Mouse (Mus musculus): ENCODE measurements around the gene Olfr56. TPM values are rescaled to one million over a fixed set of nuclear protein-coding genes. Genes with fewer than 3 reads are reported as not detected.
"Not testable (repeated sequence)": the region's sequence is repeated elsewhere in the genome, so short reads cannot be mapped to it uniquely, and the experiment has no call there.

Olfr56 gene
- polyA plus RNA-seq, 1 experiment from 2014 or later = not detected

DNA sequence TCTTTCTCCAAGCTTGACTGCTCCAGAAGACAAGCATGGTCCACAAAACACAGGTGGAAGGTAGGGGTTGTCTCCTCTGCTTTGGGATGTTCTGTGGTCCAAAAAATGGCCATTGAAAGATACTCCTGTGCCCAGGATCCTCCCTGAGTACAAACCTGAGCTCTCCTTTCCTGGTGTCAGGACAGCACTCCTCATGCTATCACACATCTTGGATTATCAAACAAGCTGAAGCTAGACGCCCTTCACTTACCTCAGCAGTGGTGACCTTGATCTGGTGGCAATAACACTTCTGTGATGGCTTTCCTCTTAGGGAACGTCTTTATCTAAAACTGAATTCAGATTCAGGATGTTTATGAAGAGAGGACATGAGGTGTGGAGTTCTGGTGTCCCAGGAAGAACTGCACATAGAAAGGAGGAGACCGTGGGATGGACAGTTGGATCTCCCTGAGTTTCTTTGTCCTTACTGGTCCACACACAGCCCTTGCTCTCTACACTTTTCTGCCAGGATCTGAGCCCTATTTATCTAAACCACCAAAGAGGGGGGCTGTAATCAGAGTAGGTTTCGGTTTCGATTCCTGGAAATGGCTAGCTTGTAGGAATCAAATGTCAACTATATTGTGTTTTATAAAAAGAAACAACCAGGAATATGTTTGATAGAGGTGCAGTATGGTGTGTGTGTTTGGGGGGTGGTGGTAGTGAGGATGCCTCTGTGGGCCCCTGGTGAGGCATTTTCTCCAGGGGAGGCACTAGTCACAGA lies 85.2 kb downstream of the Olfr56 start, which contains the start of gene Tgtp2:
Gene Tgtp2, minus strand, starts transcription at position 494 of the 757 bp plus-strand sequence.
- not testable (repeated sequence) for H3K36me3 ChIP-seq; H3K27me3 ChIP-seq; H3K9me3 ChIP-seq; H3K9ac ChIP-seq (replicated peaks); H3K4me3 ChIP-seq (replicated peaks); H3K4me2 ChIP-seq (replicated peaks); H3K27ac ChIP-seq; H3K4me1 ChIP-seq (replicated peaks); ATAC-seq
- WGBS = 84% methylated on average over 5 of the region's 5 CpGs

- Histone ChIP-seq H3K9ac (replicated peaks) (no peak overlapping the region), H3K27ac (no peak overlapping the region), H3K4me1 (replicated peaks) (no peaks in the 10 kb centered on the region), H3K4me3 (replicated peaks) (no peak overlapping the region), H3K4me2 (replicated peaks) (no peak overlapping the region), H3K9me3 (no peaks in the 10 kb centered on the region), H3K36me3 (no peaks in the 10 kb centered on the region), H3K27me3 (no peaks in the 10 kb centered on the region)
- WGBS = 87% methylated on average over 1 of the region's 1 CpGs
- no peak for ATAC-seq
Measured at GRCm38 (mm10) chr11:49068358-49068757, 89.7 kb downstream of the Olfr56 start.

GRCm38 (mm10) chr11:49076001-49076757 lies 97.5 kb downstream of the Olfr56 start, which contains the start of gene Ifi47:
Gene Ifi47 (plus strand): TSS chr11:49076587.
- ATAC-seq = not testable (repeated sequence)

GRCm38 (mm10) chr11:49077012-49077411 lies 98.3 kb downstream of the Olfr56 start:
- no peaks in the 10 kb centered on the region for H3K9me3 ChIP-seq
- no peak for ATAC-seq
- H3K4me3 ChIP-seq (replicated peaks) = no peak overlapping the region
- no peak overlapping the region for H3K9ac ChIP-seq (replicated peaks)
- no peak overlapping the region for H3K27ac ChIP-seq
- 84% methylated on average over 1 of the region's 1 CpGs for WGBS
- no peaks in the 10 kb centered on the region for H3K27me3 ChIP-seq
- H3K4me2 ChIP-seq (replicated peaks) = no peak overlapping the region
- no peaks in the 10 kb centered on the region for H3K36me3 ChIP-seq
- H3K4me1 ChIP-seq (replicated peaks) = no peaks in the 10 kb centered on the region

More at GRCm38 (mm10) chr11:49076001-49076757, 97.5 kb downstream of the Olfr56 start, which contains the start of gene Ifi47:
- not testable (repeated sequence) for H3K9me3 ChIP-seq; H3K27me3 ChIP-seq; H3K4me3 ChIP-seq (replicated peaks); H3K27ac ChIP-seq; H3K9ac ChIP-seq (replicated peaks); H3K36me3 ChIP-seq; H3K4me2 ChIP-seq (replicated peaks); H3K4me1 ChIP-seq (replicated peaks)
- 80% methylated on average over 6 of the region's 6 CpGs for WGBS

DNA sequence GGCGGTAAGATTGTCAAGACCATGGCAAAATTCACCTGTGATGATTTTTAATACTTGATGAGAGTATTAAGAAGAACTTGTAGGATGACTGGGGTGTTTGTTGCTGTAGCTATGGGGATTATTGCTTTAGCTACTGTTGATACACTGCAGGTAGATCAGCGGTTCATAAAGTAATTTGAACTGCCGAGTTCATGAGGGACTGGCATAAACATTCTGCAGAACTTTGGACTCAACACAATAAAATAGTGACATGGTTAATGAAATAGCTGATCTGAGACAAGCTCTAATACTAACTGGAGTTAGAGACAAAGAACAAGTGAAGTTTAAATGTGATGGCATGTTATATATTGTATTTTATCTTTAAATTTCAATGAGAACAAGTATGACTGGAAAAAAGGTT lies 100.0 kb downstream of the Olfr56 start:
- no peak for ATAC-seq
- no peak overlapping the region for H3K4me3 ChIP-seq (replicated peaks)
- no peak overlapping the region for H3K4me2 ChIP-seq (replicated peaks)
- 83% methylated on average over 3 of the region's 3 CpGs for WGBS
- H3K4me1 ChIP-seq (replicated peaks) = no peaks in the 10 kb centered on the region
- H3K27me3 ChIP-seq = no peaks in the 10 kb centered on the region
- no peaks in the 10 kb centered on the region for H3K36me3 ChIP-seq
- H3K9ac ChIP-seq (replicated peaks) = no peak overlapping the region
- H3K9me3 ChIP-seq = no peaks in the 10 kb centered on the region
- H3K27ac ChIP-seq = no peak overlapping the region

GRCm38 (mm10) chr11:49080636-49081035 lies 101.9 kb downstream of the Olfr56 start:
- H3K27me3 ChIP-seq = no peaks in the 10 kb centered on the region
- ATAC-seq = no peak
- H3K4me1 ChIP-seq (replicated peaks) = no peaks in the 10 kb centered on the region
- 78% methylated on average over 1 of the region's 1 CpGs for WGBS
- no peak overlapping the region for H3K27ac ChIP-seq
- H3K4me2 ChIP-seq (replicated peaks) = no peak overlapping the region
- no peak overlapping the region for H3K9ac ChIP-seq (replicated peaks)
- no peaks in the 10 kb centered on the region for H3K36me3 ChIP-seq
- no peak overlapping the region for H3K4me3 ChIP-seq (replicated peaks)
- H3K9me3 ChIP-seq = no peaks in the 10 kb centered on the region

- Histone ChIP-seq H3K36me3 (no peaks in the 10 kb centered on the region), H3K27me3 (no peaks in the 10 kb centered on the region), H3K4me1 (replicated peaks) (no peaks in the 10 kb centered on the region), H3K4me2 (replicated peaks) (no peak overlapping the region), H3K9me3 (no peaks in the 10 kb centered on the region), H3K27ac (no peak overlapping the region), H3K9ac (replicated peaks) (no peak overlapping the region), H3K4me3 (replicated peaks) (no peak overlapping the region)
- ATAC-seq = no peak
- 84% methylated on average over 4 of the region's 4 CpGs for whole genome bisulfite sequencing
Measured at GRCm38 (mm10) chr11:49081356-49081755, 102.7 kb downstream of the Olfr56 start.

GRCm38 (mm10) chr11:49081886-49082285 lies 103.2 kb downstream of the Olfr56 start:
- Histone ChIP-seq H3K4me3 (replicated peaks) (no peak overlapping the region), H3K4me2 (replicated peaks) (no peak overlapping the region), H3K27ac (no peak overlapping the region), H3K9me3 (no peaks in the 10 kb centered on the region), H3K9ac (replicated peaks) (no peak overlapping the region), H3K36me3 (no peaks in the 10 kb centered on the region), H3K4me1 (replicated peaks) (no peaks in the 10 kb centered on the region), H3K27me3 (no peaks in the 10 kb centered on the region)
- ATAC-seq = no peak
- 74% methylated on average over 3 of the region's 3 CpGs for WGBS

DNA sequence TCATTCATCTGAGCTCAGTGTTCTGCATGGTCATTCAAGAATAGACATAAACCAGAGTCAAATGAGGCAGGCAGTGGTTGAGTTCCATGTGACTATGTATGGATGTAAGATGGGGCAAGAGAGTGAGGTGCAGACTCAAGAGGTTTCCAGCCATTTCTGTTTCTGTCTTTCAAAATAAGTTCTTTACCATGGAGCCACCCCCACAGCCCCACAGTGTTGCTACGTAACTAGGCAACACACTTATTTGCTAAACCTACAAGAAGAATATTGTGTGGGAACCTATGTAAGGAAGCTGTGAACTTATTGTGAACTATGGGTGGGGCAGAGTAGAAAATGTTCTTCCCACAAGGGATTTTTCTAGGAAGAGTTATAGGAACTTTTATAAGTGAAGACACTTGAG lies 104.5 kb downstream of the Olfr56 start:
- no peak overlapping the region for H3K4me3 ChIP-seq (replicated peaks)
- peaks cover 2% of the 10 kb centered on the region; the same call in 1 of the 2 replicates for H3K4me1 ChIP-seq (replicated peaks)
- no peaks in the 10 kb centered on the region for H3K36me3 ChIP-seq
- no peaks in the 10 kb centered on the region for H3K27me3 ChIP-seq
- no peak overlapping the region for H3K9ac ChIP-seq (replicated peaks)
- no peak overlapping the region for H3K4me2 ChIP-seq (replicated peaks)
- H3K27ac ChIP-seq = no peak overlapping the region
- ATAC-seq = no peak
- no peaks in the 10 kb centered on the region for H3K9me3 ChIP-seq
- 94% methylated on average over 1 of the region's 1 CpGs for WGBS

GRCm38 (mm10) chr11:49083808-49084207 lies 105.1 kb downstream of the Olfr56 start:
- no peak overlapping the region for H3K9ac ChIP-seq (replicated peaks)
- no peak overlapping the region for H3K4me2 ChIP-seq (replicated peaks)
- no peaks in the 10 kb centered on the region for H3K36me3 ChIP-seq
- peaks cover 6% of the 10 kb centered on the region; the same call in 1 of the 2 replicates for H3K4me1 ChIP-seq (replicated peaks)
- WGBS = 84% methylated on average over 3 of the region's 3 CpGs
- no peaks in the 10 kb centered on the region for H3K9me3 ChIP-seq
- no peaks in the 10 kb centered on the region for H3K27me3 ChIP-seq
- H3K4me3 ChIP-seq (replicated peaks) = no peak overlapping the region
- no peak for ATAC-seq
- no peak overlapping the region for H3K27ac ChIP-seq

DNA sequence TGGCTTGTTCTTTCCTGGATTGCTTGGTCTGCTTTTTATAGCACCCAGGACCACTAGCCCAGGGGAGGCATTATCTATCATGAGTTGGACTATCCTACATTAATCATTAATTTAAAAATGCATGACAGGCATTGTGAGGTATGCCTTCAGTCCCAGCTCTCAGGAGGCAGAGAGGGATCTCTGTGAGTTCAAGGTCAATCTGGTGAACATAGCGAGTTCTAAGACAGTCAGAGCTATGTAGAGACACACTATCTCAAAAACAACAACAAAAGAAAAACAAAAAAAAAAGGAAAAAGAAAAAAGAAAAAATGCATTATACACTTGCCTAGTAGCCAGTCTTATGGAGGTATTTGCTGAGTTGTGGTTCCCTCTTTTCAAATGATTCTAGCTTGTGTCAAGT lies 105.7 kb downstream of the Olfr56 start:
- H3K9me3 ChIP-seq = no peaks in the 10 kb centered on the region
- WGBS = 87% methylated on average over 1 of the region's 1 CpGs
- H3K4me1 ChIP-seq (replicated peaks) = peaks cover 6% of the 10 kb centered on the region; the same call in 1 of the 2 replicates
- H3K9ac ChIP-seq (replicated peaks) = no peak overlapping the region
- H3K4me2 ChIP-seq (replicated peaks) = no peak overlapping the region
- no peak overlapping the region for H3K4me3 ChIP-seq (replicated peaks)
- no peaks in the 10 kb centered on the region for H3K36me3 ChIP-seq
- H3K27me3 ChIP-seq = no peaks in the 10 kb centered on the region
- no peak for ATAC-seq
- H3K27ac ChIP-seq = no peak overlapping the region

DNA sequence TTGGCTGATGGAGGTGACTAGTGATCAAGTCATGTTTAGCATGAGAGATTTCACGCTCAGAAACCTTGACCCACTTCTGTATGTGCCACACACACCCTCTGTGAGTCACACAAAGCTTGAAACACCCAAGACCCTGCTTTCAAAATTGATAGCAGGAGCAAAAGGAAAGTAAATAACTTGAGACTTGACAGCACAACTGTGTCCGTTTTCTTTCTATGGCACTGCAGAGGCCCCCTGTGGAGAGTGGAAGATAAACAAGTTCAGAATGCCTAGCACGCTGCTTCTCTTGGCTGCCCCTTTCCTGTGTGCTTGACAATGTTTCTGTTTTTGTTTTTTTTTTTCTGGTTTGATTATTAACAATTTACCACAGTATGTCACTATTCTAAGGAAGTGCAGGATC lies 106.2 kb downstream of the Olfr56 start:
- Histone ChIP-seq H3K9me3 (no peaks in the 10 kb centered on the region), H3K36me3 (no peaks in the 10 kb centered on the region), H3K27ac (no peak overlapping the region), H3K4me1 (replicated peaks) (peaks cover 6% of the 10 kb centered on the region; the same call in 1 of the 2 replicates), H3K27me3 (no peaks in the 10 kb centered on the region), H3K4me2 (replicated peaks) (no peak overlapping the region), H3K4me3 (replicated peaks) (no peak overlapping the region), H3K9ac (replicated peaks) (no peak overlapping the region)
- 52% methylated on average over 3 of the region's 3 CpGs for WGBS
- no peak for ATAC-seq
